Mouse (Mus musculus) hindbrain, embryonic 11.5 days (tissue): ENCODE results near the gene Xpa. TPM values are rescaled to one million over a fixed set of nuclear protein-coding genes. Genes with fewer than 3 reads are reported as not detected.

ENCODE experiments used
- ATAC-seq: fragments of 200-750 bp; cut with Nextera tagmentation; 2 replicates; pipeline ENCODE4 v1.8.0; 2017; ENCODE audit warnings: mild to moderate bottlenecking, moderate TSS enrichment, moderate library complexity; ENCODE audit not compliant: low FRiP score
- DNase-seq: peaks from one replicate; pipeline ENCODE4 v3.0.0-alpha.2; 2015; ENCODE audit warnings: low spot score
- H3K27ac ChIP-seq: fragments of 300-500 bp; sonication (generic); 2 replicates; pipeline ENCODE4 v1.5.1; 2014; ENCODE audit warnings: mild to moderate bottlenecking, low read depth, low read length
- H3K27me3 ChIP-seq: fragments of 300-500 bp; sonication (generic); 2 replicates; pipeline ENCODE4 v1.6.1; 2014; ENCODE audit warnings: mild to moderate bottlenecking, low read length, moderate library complexity, mixed read lengths; ENCODE audit not compliant: control insufficient read depth, insufficient read depth
- H3K36me3 ChIP-seq: fragments of 300-500 bp; sonication (generic); 2 replicates; pipeline ENCODE4 v1.6.1; 2014; ENCODE audit warnings: mild to moderate bottlenecking, low read length, moderate library complexity, mixed read lengths; ENCODE audit not compliant: control insufficient read depth, insufficient read depth
- H3K4me1 ChIP-seq: fragments of 300-500 bp; sonication (generic); replicated peaks from 2 replicates; pipeline ENCODE4 v1.6.1; 2014; ENCODE audit warnings: low read length, mixed read lengths; ENCODE audit not compliant: control insufficient read depth, insufficient read depth
- H3K4me2 ChIP-seq: fragments of 300-500 bp; sonication (generic); replicated peaks from 2 replicates; pipeline ENCODE4 v1.6.1; 2014; ENCODE audit warnings: mild to moderate bottlenecking, low read depth, low read length
- H3K4me3 ChIP-seq: fragments of 300-500 bp; sonication (generic); 2 replicates; pipeline ENCODE4 v1.5.1; 2014; ENCODE audit warnings: low read depth, low read length
- H3K9ac ChIP-seq: fragments of 300-500 bp; sonication (generic); 2 replicates; pipeline ENCODE4 v1.6.1; 2014; ENCODE audit warnings: low read depth, low read length
- H3K9me3 ChIP-seq: fragments of 300-500 bp; sonication (generic); 2 replicates; pipeline ENCODE4 v1.6.1; 2016; ENCODE audit warnings: low read length; ENCODE audit not compliant: control insufficient read depth
- WGBS: fragments of 180-500 bp; shearing (Covaris S2); extraction: QIAGEN DNeasy Blood & Tissue Kit; methylation state at CpG from one replicate; pipeline ENCODE4 v1.1.7; 2014; 5-methylcytosine and 5-hydroxymethylcytosine counted together
- polyA plus RNA-seq: library from polyadenylated mRNA; unstranded; fragments of >200 nt; fragmentation: Nextera tagmentation; extraction: Ambion mirVana; gene quantifications from 2 replicates; pipeline ENCODE4 v1.2.1, GENCODE M21; 2014

Gene Xpa
- polyA plus RNA-seq, result 27.7 and 29.7 TPM in 2 replicates

GRCm38 (mm10) chr4:46195781-46196487, at the start of gene Xpa:
Gene Xpa (minus strand): TSS chr4:46196311.
- Histone ChIP-seq H3K9me3 (no peaks in the 10 kb centered on the region), H3K27ac (peak within 1 kb of the TSS; percentile 88), H3K36me3 (no peaks in the 10 kb centered on the region), H3K9ac (peak within 1 kb of the TSS; percentile 96), H3K4me1 (no peaks in the 10 kb centered on the region), H3K4me3 (peak within 1 kb of the TSS; percentile 93), H3K27me3 (no peaks in the 10 kb centered on the region), H3K4me2 (peak within 1 kb of the TSS; percentile 78)
- DNase-seq (peak; percentile 99), ATAC-seq (peak; percentile 95)
- WGBS, result under 1% methylated on average over 69 of the region's 70 CpGs

- Histone ChIP-seq H3K9ac (no peak overlapping the region), H3K27ac (no peak overlapping the region), H3K4me2 (no peak overlapping the region), H3K36me3 (no peaks in the 10 kb centered on the region), H3K4me1 (no peaks in the 10 kb centered on the region), H3K27me3 (no peaks in the 10 kb centered on the region), H3K9me3 (no peaks in the 10 kb centered on the region), H3K4me3 (no peak overlapping the region)
- ATAC-seq (no peak), DNase-seq (no peak)
- WGBS, result 92% methylated on average over 3 of the region's 3 CpGs
Measured at GRCm38 (mm10) chr4:46235871-46236270, 39.8 kb upstream of the Xpa start.

GRCm38 (mm10) chr4:46234739-46235138, 38.6 kb upstream of the Xpa start:
- no peak overlapping the region for H3K4me3 ChIP-seq
- DNase-seq (no peak), ATAC-seq (no peak)
- H3K4me2 ChIP-seq, result no peak overlapping the region
- H3K27me3 ChIP-seq, result no peaks in the 10 kb centered on the region
- H3K36me3 ChIP-seq, result no peaks in the 10 kb centered on the region
- WGBS, result 95% methylated on average over 5 of the region's 5 CpGs
- no peak overlapping the region for H3K9ac ChIP-seq
- no peaks in the 10 kb centered on the region for H3K4me1 ChIP-seq
- no peak overlapping the region for H3K27ac ChIP-seq
- H3K9me3 ChIP-seq, result no peaks in the 10 kb centered on the region

- ATAC-seq, result no peak
- DNase-seq, result no peak
- H3K4me3 ChIP-seq, result no peak overlapping the region
Measured at GRCm38 (mm10) chr4:46226972-46227535, 30.9 kb upstream of the Xpa start.

GRCm38 (mm10) chr4:46221090-46221489, 25.0 kb upstream of the Xpa start:
- no peaks in the 10 kb centered on the region for H3K27me3 ChIP-seq
- 92% methylated on average over 3 of the region's 3 CpGs for WGBS
- H3K9ac ChIP-seq, result no peak overlapping the region
- no peak overlapping the region for H3K4me2 ChIP-seq
- no peaks in the 10 kb centered on the region for H3K9me3 ChIP-seq
- ATAC-seq (no peak), DNase-seq (no peak)
- H3K27ac ChIP-seq, result no peak overlapping the region
- H3K36me3 ChIP-seq, result no peaks in the 10 kb centered on the region
- no peaks in the 10 kb centered on the region for H3K4me1 ChIP-seq
- H3K4me3 ChIP-seq, result no peak overlapping the region

More at GRCm38 (mm10) chr4:46226972-46227535, 30.9 kb upstream of the Xpa start:
- no peak overlapping the region for H3K27ac ChIP-seq
- H3K36me3 ChIP-seq, result no peaks in the 10 kb centered on the region
- H3K27me3 ChIP-seq, result no peaks in the 10 kb centered on the region
- WGBS, result 64% methylated on average over 19 of the region's 19 CpGs
- H3K4me1 ChIP-seq, result no peaks in the 10 kb centered on the region
- H3K9ac ChIP-seq, result no peak overlapping the region
- H3K9me3 ChIP-seq, result no peaks in the 10 kb centered on the region
- no peak overlapping the region for H3K4me2 ChIP-seq

GRCm38 (mm10) chr4:46202562-46203126, 6.5 kb upstream of the Xpa start:
- ATAC-seq, result peak; percentile 45; the same call in 1 of the 2 replicates
- peak; percentile 38 for DNase-seq
- H3K4me2 ChIP-seq, result peak overlapping the region; percentile 23
- no peaks in the 10 kb centered on the region for H3K9me3 ChIP-seq
- peak overlapping the region; percentile 6 for H3K4me3 ChIP-seq
- WGBS, result 7% methylated on average over 23 of the region's 23 CpGs
- 0 out of 2 replicates have a peak, but pooled peaks cover 2% of the 10 kb centered on the region for H3K27me3 ChIP-seq
- H3K4me1 ChIP-seq, result no peaks in the 10 kb centered on the region
- H3K36me3 ChIP-seq, result no peaks in the 10 kb centered on the region
- H3K9ac ChIP-seq, result peak overlapping the region; percentile 8
- no peak overlapping the region for H3K27ac ChIP-seq

- H3K9ac ChIP-seq, result no peak overlapping the region; the same call in 1 of the 2 replicates
- H3K36me3 ChIP-seq, result no peaks in the 10 kb centered on the region
- H3K4me1 ChIP-seq, result no peaks in the 10 kb centered on the region
- no peaks in the 10 kb centered on the region for H3K9me3 ChIP-seq
- H3K27ac ChIP-seq, result no peak overlapping the region
- peak overlapping the region; percentile 23 for H3K4me2 ChIP-seq
- H3K27me3 ChIP-seq, result 0 out of 2 replicates have a peak, but pooled peaks cover 2% of the 10 kb centered on the region
- WGBS, result 10% methylated on average over 7 of the region's 7 CpGs
- ATAC-seq (peak; percentile 49; the same call in 1 of the 2 replicates), DNase-seq (peak; percentile 87)
- peak overlapping the region; percentile 6 for H3K4me3 ChIP-seq
Measured at GRCm38 (mm10) chr4:46201834-46202561, 5.9 kb upstream of the Xpa start.

- ATAC-seq (no peak), DNase-seq (no peak)
- H3K27ac ChIP-seq, result no peak overlapping the region
- H3K4me2 ChIP-seq, result no peak overlapping the region
- H3K4me3 ChIP-seq, result no peak overlapping the region
- 82% methylated on average over 5 of the region's 5 CpGs for WGBS
- no peak overlapping the region for H3K9ac ChIP-seq
- H3K36me3 ChIP-seq, result no peaks in the 10 kb centered on the region
- 0 out of 2 replicates have a peak, but pooled peaks cover 2% of the 10 kb centered on the region for H3K27me3 ChIP-seq
- no peaks in the 10 kb centered on the region for H3K9me3 ChIP-seq
- H3K4me1 ChIP-seq, result no peaks in the 10 kb centered on the region
Measured at GRCm38 (mm10) chr4:46198064-46198463, 2.0 kb upstream of the Xpa start.
